Mouse (Mus musculus) layer of hippocampus, adult 11-12 months (tissue): Measurements from ENCODE around the gene Msrb3.

Experiments used
- DNase-seq: peaks from one replicate; pipeline ENCODE4 v3.0.0; 2022; ENCODE audit warnings: low spot score

Msrb3 gene

GRCm38 (mm10) chr10:120898785-120899762, at the start of gene Msrb3:
Msrb3 (minus strand) TSS chr10:120899101.
- peak; percentile 41 for DNase-seq

GRCm38 (mm10) chr10:120948461-120948860, 49.6 kb upstream of the Msrb3 start:
- no peak for DNase-seq

DNA sequence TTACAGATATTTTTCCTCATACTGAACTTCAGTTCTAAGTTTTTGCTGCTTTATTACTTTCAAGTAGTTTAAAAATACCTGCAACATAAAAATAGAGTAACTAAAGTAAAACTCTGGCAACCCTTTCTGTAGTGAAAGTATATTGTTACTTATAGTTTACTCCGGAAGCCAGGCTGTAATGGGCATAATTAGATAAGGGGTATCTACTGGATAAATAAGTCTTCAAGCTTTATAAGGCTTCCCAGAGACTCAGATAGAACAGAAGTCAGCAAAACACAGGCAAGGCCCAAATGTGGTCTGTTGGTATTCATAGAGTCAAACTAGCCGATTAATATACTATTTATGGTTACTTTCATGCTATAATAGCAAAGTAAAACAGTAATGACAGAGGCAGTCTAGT, 48.9 kb upstream of the Msrb3 start:
- no peak for DNase-seq

- no peak for DNase-seq
Measured at GRCm38 (mm10) chr10:120946847-120947246, 47.9 kb upstream of the Msrb3 start.

GRCm38 (mm10) chr10:120938904-120939208, 40.0 kb upstream of the Msrb3 start:
- no peak for DNase-seq

DNA sequence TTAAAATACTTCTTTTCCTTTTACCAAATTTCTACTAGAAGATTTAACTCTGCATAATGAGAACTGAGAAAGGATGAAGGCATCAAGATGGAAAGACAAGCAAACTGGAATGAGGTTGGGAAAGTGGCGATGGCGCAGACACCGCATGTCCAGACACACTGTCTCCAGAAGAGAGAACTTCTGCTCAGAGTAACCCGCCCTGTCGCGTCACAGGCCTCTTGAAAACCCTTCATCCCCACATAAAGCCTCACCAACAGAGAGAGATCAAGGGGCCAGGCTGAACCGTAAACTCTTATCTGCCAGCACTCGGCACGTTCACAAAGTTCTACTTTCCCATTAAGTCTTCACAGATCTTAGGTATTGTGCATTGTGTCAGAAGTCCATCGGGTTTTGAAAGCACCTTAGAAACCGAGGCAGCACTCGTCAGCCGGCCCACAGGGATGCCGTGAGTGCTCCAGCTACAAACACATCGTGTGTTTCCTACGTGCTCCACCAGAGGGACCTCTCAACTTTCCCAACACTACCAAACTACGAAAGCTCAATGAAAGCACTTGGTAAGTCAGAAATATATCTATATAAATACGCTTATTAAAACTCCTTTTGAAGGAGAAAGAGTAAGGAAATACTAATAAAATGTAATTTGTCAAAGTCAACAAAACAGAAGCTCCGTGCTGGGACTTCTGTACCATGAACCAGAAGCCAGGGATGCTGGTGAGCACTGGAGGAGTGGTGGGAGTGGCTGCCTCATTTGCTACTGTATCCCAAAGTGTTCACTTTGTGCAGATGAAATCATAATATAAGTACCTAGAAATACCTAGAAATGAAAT, 39.4 kb upstream of the Msrb3 start:
- DNase-seq: peak; percentile 68

GRCm38 (mm10) chr10:120929536-120929935, 30.6 kb upstream of the Msrb3 start:
- no peak for DNase-seq

GRCm38 (mm10) chr10:120928183-120928582, 29.3 kb upstream of the Msrb3 start:
- DNase-seq: no peak

DNA sequence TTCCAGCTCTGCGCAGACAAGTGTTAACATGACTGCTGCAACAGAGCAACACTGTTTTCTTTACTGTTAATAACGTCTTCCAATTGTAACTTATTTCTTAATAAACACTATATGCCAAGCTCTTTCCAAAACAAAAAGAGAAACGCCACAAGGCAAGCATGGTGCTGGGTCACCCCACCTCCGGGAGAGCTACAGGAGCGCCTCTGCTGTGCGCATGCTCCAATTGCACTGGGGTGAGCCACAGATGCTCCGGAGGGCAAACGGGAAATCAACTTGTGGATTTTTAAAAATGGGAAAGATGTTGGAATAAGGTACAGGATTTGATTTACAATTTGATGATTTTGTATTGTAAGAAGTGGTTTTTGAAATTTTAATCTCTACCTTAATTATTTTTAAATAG, 27.3 kb upstream of the Msrb3 start:
- DNase-seq: no peak

DNA sequence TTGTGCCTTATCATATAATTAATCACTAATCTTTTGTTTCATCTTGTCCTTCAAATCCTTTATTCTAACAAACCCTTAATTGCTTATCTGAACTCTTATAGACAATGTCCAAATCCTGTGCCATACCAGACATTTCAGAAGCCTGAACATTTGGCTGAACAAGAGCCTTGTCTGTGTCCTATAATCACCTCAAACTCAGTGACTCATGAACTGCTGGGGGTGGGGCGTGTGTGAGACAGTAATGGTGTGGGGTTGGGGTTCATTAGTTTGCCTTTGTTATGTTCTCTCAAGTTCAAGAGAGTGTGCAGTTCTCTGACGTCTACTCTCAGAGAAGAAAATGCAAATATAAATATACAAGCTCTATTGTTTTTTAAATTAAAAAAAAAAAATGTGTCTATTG, 22.6 kb upstream of the Msrb3 start:
- DNase-seq: no peak

GRCm38 (mm10) chr10:120920604-120921003, 21.7 kb upstream of the Msrb3 start:
- no peak for DNase-seq

GRCm38 (mm10) chr10:120916250-120916649, 17.3 kb upstream of the Msrb3 start:
- DNase-seq: no peak

- no peak for DNase-seq
Measured at GRCm38 (mm10) chr10:120914948-120915631, 16.2 kb upstream of the Msrb3 start.

GRCm38 (mm10) chr10:120914286-120914685, 15.4 kb upstream of the Msrb3 start:
- DNase-seq: no peak

DNA sequence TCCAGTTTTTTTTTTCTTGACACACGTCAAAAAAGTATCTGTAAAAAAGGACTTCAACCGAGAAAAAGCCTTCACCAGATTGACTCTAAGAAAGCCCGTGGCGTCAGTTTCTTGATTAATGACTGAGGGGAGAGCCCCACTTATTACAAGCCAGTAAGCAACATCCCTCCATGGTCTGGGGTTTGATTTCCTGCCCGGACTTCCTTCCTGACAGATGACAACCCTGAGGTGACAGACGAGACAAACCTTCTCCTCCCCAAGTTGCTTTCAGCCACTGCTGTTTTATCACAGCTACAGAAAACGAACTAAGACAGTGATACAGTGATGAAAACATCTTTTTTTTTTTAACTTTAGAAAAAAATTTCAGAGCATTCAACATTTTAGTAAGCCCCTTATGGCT, 14.9 kb upstream of the Msrb3 start:
- DNase-seq: no peak

DNA sequence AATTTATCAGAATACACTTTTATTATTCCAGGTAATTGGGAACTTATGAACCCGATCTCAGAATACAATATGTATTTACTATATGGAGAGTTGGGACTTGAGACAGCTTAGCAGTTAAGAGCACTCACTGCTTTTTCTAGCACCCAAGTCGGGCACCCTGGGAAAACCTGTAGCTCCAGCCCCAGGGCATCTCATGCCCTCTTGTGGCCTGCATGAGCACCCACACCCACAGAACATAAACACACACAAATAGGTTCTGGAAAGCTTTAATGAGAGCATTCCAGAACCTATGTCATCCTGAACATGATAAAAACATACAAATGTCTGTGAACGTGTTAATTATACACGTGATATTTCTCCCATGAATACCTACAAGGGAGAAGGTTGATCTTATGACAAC, 13.1 kb upstream of the Msrb3 start:
- no peak for DNase-seq

DNA sequence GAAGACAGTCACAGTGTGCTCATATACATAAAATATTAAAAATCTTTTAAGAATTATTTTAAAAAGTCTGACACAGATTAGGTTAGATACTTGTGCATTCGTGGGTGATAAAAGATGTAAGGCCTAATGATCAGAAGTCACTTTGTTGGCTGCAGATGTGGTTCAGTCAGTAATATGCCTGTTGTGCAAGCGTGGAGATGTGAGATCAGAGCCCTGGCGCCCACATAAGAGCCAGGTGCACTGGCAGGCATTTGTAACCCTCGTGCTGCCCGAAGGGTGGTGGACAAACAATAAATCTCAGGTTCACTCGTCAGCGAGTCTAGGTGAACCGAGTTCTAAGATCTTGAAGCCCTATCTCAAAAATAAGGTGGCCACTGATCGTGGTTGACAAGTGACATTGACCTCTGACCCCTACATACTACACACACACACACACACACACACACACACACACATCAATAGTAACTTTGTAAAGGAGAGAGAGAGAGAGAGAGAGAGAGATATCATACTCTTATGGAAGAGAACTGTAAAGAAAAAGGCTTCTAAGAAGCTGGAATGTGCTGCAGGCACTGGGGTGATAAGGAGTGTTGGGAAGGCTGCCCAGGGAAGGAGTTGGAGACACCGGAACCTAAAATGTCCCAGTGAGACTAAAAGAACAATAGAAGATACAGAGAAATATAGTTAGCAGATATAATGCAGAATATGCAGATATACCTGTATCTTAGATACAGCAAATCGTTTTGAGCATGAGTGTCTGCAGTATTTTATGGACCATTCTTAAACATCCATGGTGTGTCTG, 10.1 kb upstream of the Msrb3 start:
- no peak for DNase-seq

DNA sequence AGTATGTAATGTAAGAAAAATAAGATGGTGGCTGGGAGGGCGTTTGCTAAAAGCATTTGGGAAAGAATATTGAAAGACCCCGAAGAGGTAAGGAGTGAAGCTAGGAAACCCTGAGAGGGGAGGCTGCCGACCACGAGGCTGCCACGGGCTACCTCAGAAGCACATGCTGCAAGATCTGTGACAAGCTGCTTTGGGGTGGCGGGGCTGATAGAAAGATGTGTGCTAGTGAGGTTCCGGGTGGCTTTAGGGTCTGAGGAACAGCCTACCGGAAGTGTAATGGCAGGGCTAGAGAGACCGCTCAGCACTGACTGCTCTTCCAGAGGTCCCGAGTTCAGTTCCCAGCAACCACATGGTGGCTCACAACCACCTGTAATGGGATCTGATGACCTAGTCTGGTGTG, 5.8 kb upstream of the Msrb3 start:
- no peak for DNase-seq

GRCm38 (mm10) chr10:120903843-120904468, 5.1 kb upstream of the Msrb3 start:
- no peak for DNase-seq

- no peak for DNase-seq
Measured at GRCm38 (mm10) chr10:120901746-120902145, 2.8 kb upstream of the Msrb3 start.

DNA sequence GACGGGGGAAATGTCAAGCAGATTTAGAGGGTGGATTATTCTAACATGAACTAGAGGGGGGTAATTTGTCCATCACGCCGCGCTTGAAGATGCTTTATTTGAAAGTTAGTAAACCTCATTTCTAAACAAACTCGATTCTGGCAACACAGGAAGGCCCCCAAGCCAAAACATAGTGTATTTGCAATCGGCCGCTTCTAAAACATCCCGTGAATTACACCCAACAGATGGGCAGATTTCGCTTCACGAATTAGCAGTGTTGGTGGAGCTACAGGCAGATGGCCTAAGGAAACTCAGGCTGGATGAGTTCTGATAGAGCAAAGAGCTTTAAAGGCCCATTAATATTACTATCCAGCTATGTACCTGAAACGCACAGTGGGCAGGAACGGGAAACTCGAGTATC, 1.2 kb upstream of the Msrb3 start:
- DNase-seq: peak; percentile 52
